24 mouse cellular contexts compared by ENCODE assay signal in genomic region chr4:119628363-119628762, GRCm38 (mm10). TPM values are rescaled to one million over a fixed set of nuclear protein-coding genes. Genes with fewer than 3 reads are reported as not detected.
DNase-seq lines count a peak whose midpoint lies in the region; ATAC-seq and TF ChIP-seq lines count a peak whose summit lies in the region.
"Not testable (repeated sequence)": the region's sequence is repeated elsewhere in the genome, so short reads cannot be mapped to it uniquely, and the experiment has no call there.
"Had no signal": no experiment of that assay in that cellular context is flagged by ENCODE, and none has a peak within 500 bp of the region (broad histone marks: within the 10 kb centered on the region; RNA-seq: fewer than 3 reads in every experiment).

No protein-coding gene starts in this region.

- not testable (repeated sequence) for H3K9me3 ChIP-seq in forebrain, embryonic 13.5 days (replicated peaks); intestine, postnatal 0 days (ENCODE audit: control insufficient read depth); liver, postnatal 0 days (ENCODE audit: low read length); midbrain, embryonic 12.5 days; stomach, postnatal 0 days (ENCODE audit: control insufficient read depth, low read length)

- TF ChIP-seq CTCF in cerebellum, adult 2 months (IDR thresholded peaks at IDR 0.05; ENCODE audit: borderline replicate concordance, insufficient read depth, low read depth, low read length) = peak; percentile 16; the same call in 1 of the 2 replicates
- peak; percentile 40 for TF ChIP-seq CTCF in gastrocnemius, adult 2 months (IDR thresholded peaks at IDR 0.05)
- peak; percentile 49 for TF ChIP-seq CTCF in intestine, postnatal 0 days (IDR thresholded peaks at IDR 0.05; ENCODE audit: low read depth)
- TF ChIP-seq CTCF in liver, postnatal 0 days (IDR thresholded peaks at IDR 0.05; ENCODE audit: low read depth) = peak; percentile 32; the same call in 1 of the 2 replicates
- peak; percentile 50 for TF ChIP-seq CTCF in stomach, postnatal 0 days (IDR thresholded peaks at IDR 0.05; ENCODE audit: low read depth)

- H3K4me1 ChIP-seq in cerebellum, adult 2 months (ENCODE audit: control insufficient read depth, insufficient read depth, low read length) = peaks cover 19% of the 10 kb centered on the region
- H3K4me1 ChIP-seq in forebrain, embryonic 13.5 days = peaks cover 37% of the 10 kb centered on the region
- not testable (repeated sequence) for H3K4me1 ChIP-seq in intestine, postnatal 0 days (replicated peaks; ENCODE audit: control insufficient read depth, insufficient read depth, low read length); liver, postnatal 0 days (ENCODE audit: insufficient read depth); stomach, postnatal 0 days (replicated peaks; ENCODE audit: control insufficient read depth, insufficient read depth)
- peaks cover 14% of the 10 kb centered on the region for H3K4me1 ChIP-seq in midbrain, embryonic 12.5 days

- WGBS in cerebellum, adult 2 months = 80% methylated on average over 4 of the region's 4 CpGs
- 77% methylated on average over 4 of the region's 4 CpGs for WGBS in forebrain, embryonic 13.5 days
- WGBS in intestine, postnatal 0 days = 76% methylated on average over 3 of the region's 4 CpGs
- 80% methylated on average over 4 of the region's 4 CpGs for WGBS in liver, postnatal 0 days (ENCODE audit: insufficient replicate concordance)
- WGBS in midbrain, embryonic 12.5 days = 80% methylated on average over 4 of the region's 4 CpGs
- 77% methylated on average over 3 of the region's 4 CpGs for WGBS in stomach, postnatal 0 days

- intact Hi-C loops in gastrocnemius, adult 2 months (cut with DNase I) = loop anchor here (5.0 kb wide), 2 partner anchors 91 to 201 kb away; partner anchors contain the start of genes Foxj3 and Frg2f1

- H3K27ac ChIP-seq in cerebellum, adult 2 months (ENCODE audit: insufficient read depth, low read length); forebrain, embryonic 13.5 days; gastrocnemius, adult 2 months; intestine, postnatal 0 days (ENCODE audit: low read depth, low read length); liver, postnatal 0 days (ENCODE audit: low read depth); midbrain, embryonic 12.5 days (replicated peaks); stomach, postnatal 0 days (replicated peaks): not testable (repeated sequence)

- not testable (repeated sequence) for TF ChIP-seq EP300 in liver, postnatal 0 days (IDR thresholded peaks at IDR 0.05; ENCODE audit: low read depth); stomach, postnatal 0 days (optimal IDR thresholded peaks at IDR 0.05)

- H3K27me3 ChIP-seq in cerebellum, adult 2 months (ENCODE audit: control insufficient read depth, insufficient read depth, low read length); forebrain, embryonic 13.5 days; intestine, postnatal 0 days (replicated peaks; ENCODE audit: control insufficient read depth, insufficient read depth, low read length); liver, postnatal 0 days (ENCODE audit: insufficient read depth, low read length); midbrain, embryonic 12.5 days; stomach, postnatal 0 days (ENCODE audit: control insufficient read depth, insufficient read depth, low read length): not testable (repeated sequence)

- TF ChIP-seq POLR2A in cerebellum, adult 2 months (IDR thresholded peaks at IDR 0.05; ENCODE audit: borderline replicate concordance, insufficient read depth, low read length) = not testable (repeated sequence)

- DNase-seq in cerebellum, adult 2 months; gastrocnemius, adult 2 months; liver, postnatal 0 days; stomach, postnatal 0 days (ENCODE audit: low spot score): not testable (repeated sequence)

- not testable (repeated sequence) for H3K4me3 ChIP-seq in cerebellum, adult 2 months (replicated peaks; ENCODE audit: insufficient read depth, low read depth, low read length); forebrain, embryonic 13.5 days; gastrocnemius, adult 2 months; intestine, postnatal 0 days (ENCODE audit: low read depth, low read length); liver, postnatal 0 days (ENCODE audit: low read depth, low read length); midbrain, embryonic 12.5 days; stomach, postnatal 0 days (ENCODE audit: low read depth, low read length)

- H3K36me3 ChIP-seq in forebrain, embryonic 13.5 days (ENCODE audit: poor library complexity, severe bottlenecking) = peaks cover 37% of the 10 kb centered on the region
- peaks cover 19% of the 10 kb centered on the region for H3K36me3 ChIP-seq in intestine, postnatal 0 days (ENCODE audit: control insufficient read depth, insufficient read depth)
- H3K36me3 ChIP-seq in liver, postnatal 0 days (replicated peaks; ENCODE audit: insufficient read depth, low read length) = peaks cover 17% of the 10 kb centered on the region
- H3K36me3 ChIP-seq in midbrain, embryonic 12.5 days = peaks cover 20% of the 10 kb centered on the region
- peaks cover 13% of the 10 kb centered on the region for H3K36me3 ChIP-seq in stomach, postnatal 0 days (ENCODE audit: control insufficient read depth, insufficient read depth, low read length)

- H3K4me2 ChIP-seq in forebrain, embryonic 13.5 days; intestine, postnatal 0 days (replicated peaks; ENCODE audit: low read depth); liver, postnatal 0 days (ENCODE audit: low read depth, low read length); midbrain, embryonic 12.5 days (replicated peaks); stomach, postnatal 0 days (replicated peaks; ENCODE audit: low read depth): not testable (repeated sequence)

- not testable (repeated sequence) for H3K9ac ChIP-seq in forebrain, embryonic 13.5 days; intestine, postnatal 0 days (ENCODE audit: low read depth, low read length); liver, postnatal 0 days (replicated peaks); midbrain, embryonic 12.5 days (replicated peaks); stomach, postnatal 0 days (ENCODE audit: low read length)

- ATAC-seq in forebrain, embryonic 13.5 days = peak; percentile 27; the same call in 1 of the 2 replicates
- not testable (repeated sequence) for ATAC-seq in intestine, postnatal 0 days; stomach, postnatal 0 days (ENCODE audit: low FRiP score, low TSS enrichment)
- ATAC-seq in liver, postnatal 0 days = 0 out of 2 replicates have a peak, but pooled peaks have one; percentile 43
- peak; percentile 61 for ATAC-seq in midbrain, embryonic 12.5 days (ENCODE audit: low FRiP score, low read depth)

RNA-seq across cellular contexts. Expression of gene Guca2a, which starts 9.1 kb away (rescaled TPM):
- polyA plus RNA-seq in cerebellum, adult 2 months (2012; rRNA removed) = not detected in 2 replicates
- not detected in 2 replicates for polyA plus RNA-seq in forebrain, embryonic 13.5 days (2015; fragmentation: Nextera tagmentation; extraction: Ambion mirVana)
- not detected for total RNA-seq in gastrocnemius, adult 2 months (2021)
- polyA plus RNA-seq in intestine, postnatal 0 days (2015; fragmentation: Nextera tagmentation; extraction: Ambion mirVana) = 1,981 and 2,155 TPM in 2 replicates
- polyA plus RNA-seq in liver, postnatal 0 days (2015; fragmentation: Nextera tagmentation; extraction: Ambion mirVana) = not detected in 2 replicates
- not detected in 2 replicates for polyA plus RNA-seq in midbrain, embryonic 12.5 days (2016; fragmentation: Nextera tagmentation; extraction: Ambion mirVana)
- polyA plus RNA-seq in stomach, postnatal 0 days (2015; fragmentation: Nextera tagmentation; extraction: Ambion mirVana) = 0.88 and 1.0 TPM in 2 replicates
- total RNA-seq: ES-E14; gastrocnemius, adult 8-10 months; gastrocnemius, postnatal 4 days; heart, adult 8-10 months; heart, postnatal 25 days; left cerebral cortex, postnatal 14 days; monocyte, adult 5-6 weeks had no signal
- polyA plus RNA-seq: embryonic facial prominence, embryonic 11.5 days; heart, embryonic 13.5 days; hindbrain, embryonic 11.5 days; hindbrain, embryonic 16.5 days; limb, embryonic 11.5 days; liver, embryonic 15.5 days; neural tube, embryonic 14.5 days; thymus, postnatal 0 days had no signal

RNA-seq across cellular contexts. Expression of gene Guca2b, which starts 30.4 kb away (rescaled TPM):
- polyA plus RNA-seq in cerebellum, adult 2 months (2012; rRNA removed) = not detected in 2 replicates
- not detected in 2 replicates for polyA plus RNA-seq in forebrain, embryonic 13.5 days (2015; fragmentation: Nextera tagmentation; extraction: Ambion mirVana)
- not detected for total RNA-seq in gastrocnemius, adult 2 months (2021)
- polyA plus RNA-seq in intestine, postnatal 0 days (2015; fragmentation: Nextera tagmentation; extraction: Ambion mirVana) = 1,738 and 1,809 TPM in 2 replicates
- polyA plus RNA-seq in liver, postnatal 0 days (2015; fragmentation: Nextera tagmentation; extraction: Ambion mirVana) = not detected in 2 replicates
- polyA plus RNA-seq in midbrain, embryonic 12.5 days (2016; fragmentation: Nextera tagmentation; extraction: Ambion mirVana) = not detected in 2 replicates
- 1.1 and 1.2 TPM in 2 replicates for polyA plus RNA-seq in stomach, postnatal 0 days (2015; fragmentation: Nextera tagmentation; extraction: Ambion mirVana)
- total RNA-seq: adrenal gland, adult 8-10 months; ES-E14; gastrocnemius, adult 8-10 months; gastrocnemius, postnatal 4 days; heart, postnatal 25 days; left cerebral cortex, postnatal 14 days; monocyte, adult 5-6 weeks had no signal
- polyA plus RNA-seq: embryonic facial prominence, embryonic 11.5 days; heart, embryonic 13.5 days; hindbrain, embryonic 11.5 days; hindbrain, embryonic 16.5 days; limb, embryonic 11.5 days; lung, embryonic 16.5 days; neural tube, embryonic 14.5 days had no signal

Comparison
In these comparisons a context has a peak if more than half of its experiments do, and no peak if none do; other contexts are left out.
1. RNA of gene Guca2a, which starts 9.1 kb away (polyA plus RNA-seq): 1,981 to 2,155 TPM in intestine, postnatal 0 days; 0.88 to 1.0 TPM in stomach, postnatal 0 days, not detected in midbrain, embryonic 12.5 days, not detected in liver, postnatal 0 days, not detected in cerebellum, adult 2 months and not detected in forebrain, embryonic 13.5 days; every median in the first group is over 100 times any median in the second.
2. RNA of gene Guca2b, which starts 30.4 kb away (polyA plus RNA-seq): 1,738 to 1,809 TPM in intestine, postnatal 0 days; 1.1 to 1.2 TPM in stomach, postnatal 0 days, not detected in liver, postnatal 0 days, not detected in cerebellum, adult 2 months, not detected in forebrain, embryonic 13.5 days and not detected in midbrain, embryonic 12.5 days; every median in the first group is over 100 times any median in the second.
3. Peak in every context shown above with its lines, with median percentiles within 50 percentile points of each other: CTCF ChIP-seq.